Mouse (Mus musculus): ENCODE measurements around the gene Zfp568.

The Zfp568 gene

DNA sequence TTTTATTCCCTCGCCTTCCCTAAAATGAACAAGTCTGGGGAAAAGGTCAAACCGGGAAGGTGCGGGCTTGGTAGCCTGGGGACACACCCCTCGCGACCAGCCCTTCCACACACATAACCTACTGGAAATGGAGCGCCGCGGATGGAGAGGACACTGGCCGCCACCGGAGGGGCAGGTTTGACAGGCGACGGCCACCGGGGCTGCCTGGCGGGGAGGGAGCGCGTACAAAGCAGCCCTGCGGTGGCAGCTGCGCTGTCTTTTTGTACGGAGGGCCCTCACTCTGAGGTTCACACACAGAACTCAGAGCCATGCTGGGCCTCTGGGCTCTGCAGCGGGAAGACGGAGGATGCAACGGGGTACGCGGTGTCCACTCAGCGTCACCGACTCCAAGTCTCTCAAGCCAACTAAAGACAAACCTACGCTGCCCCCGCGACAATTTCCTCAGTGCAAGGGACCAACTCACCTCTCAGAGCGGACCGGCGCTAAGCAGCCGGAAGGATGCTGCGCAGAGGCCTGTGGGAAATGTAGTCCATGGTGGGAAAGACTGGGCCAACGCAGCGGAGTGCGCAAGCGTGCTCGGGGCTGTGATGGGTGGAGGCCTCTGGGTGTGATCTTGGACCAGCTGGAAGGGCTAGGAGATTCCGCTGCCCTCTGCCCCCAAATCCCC is 67.3 kb downstream of the Zfp568 start, which contains the start of gene Zfp14:
Gene Zfp14, minus strand, starts transcription at position 499 of the 667 bp plus-strand sequence.
- DNase-seq (ENCODE audit: low read depth, low spot score): peak; percentile 90

DNA sequence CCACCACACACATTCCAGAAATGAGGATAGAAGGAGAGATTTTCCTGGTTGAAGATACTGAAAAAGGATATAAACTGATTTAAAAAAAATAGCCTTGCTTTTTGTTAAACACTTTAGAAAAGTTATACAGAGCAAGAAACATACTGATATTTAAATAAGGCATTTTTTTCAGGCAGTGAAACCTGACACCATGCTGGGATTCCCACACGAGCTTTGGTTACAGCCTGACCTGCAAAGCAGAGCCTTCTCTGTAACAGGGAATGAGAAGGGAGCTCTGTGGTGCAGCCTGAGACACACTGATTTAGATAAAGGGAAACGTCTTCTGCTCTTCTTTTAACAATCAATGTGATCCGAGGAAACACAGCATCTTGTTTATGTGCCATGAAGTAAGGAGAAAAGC is 69.8 kb downstream of the Zfp568 start:
- no peak for DNase-seq (ENCODE audit: low read depth, low spot score)

DNA sequence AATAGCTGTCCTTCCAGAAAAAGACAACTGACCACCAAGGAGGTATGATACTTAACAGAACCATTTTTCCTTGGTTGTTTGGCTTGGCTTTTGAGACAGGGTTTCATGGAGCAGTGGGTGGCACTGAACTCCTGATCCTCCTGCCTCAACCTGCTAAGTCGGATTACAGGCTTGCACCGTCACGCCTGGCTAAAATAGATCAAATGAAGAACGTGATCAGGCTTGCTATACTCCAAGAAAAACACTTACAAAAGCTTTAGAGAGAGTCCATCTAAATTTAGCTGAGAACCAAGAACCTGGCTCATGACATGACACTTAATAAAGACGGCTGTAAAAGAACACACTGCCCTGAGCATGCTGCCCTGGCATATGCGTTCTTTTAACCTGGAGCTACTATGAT is 76.6 kb downstream of the Zfp568 start:
- DNase-seq (ENCODE audit: low read depth, low spot score): no peak

DNA sequence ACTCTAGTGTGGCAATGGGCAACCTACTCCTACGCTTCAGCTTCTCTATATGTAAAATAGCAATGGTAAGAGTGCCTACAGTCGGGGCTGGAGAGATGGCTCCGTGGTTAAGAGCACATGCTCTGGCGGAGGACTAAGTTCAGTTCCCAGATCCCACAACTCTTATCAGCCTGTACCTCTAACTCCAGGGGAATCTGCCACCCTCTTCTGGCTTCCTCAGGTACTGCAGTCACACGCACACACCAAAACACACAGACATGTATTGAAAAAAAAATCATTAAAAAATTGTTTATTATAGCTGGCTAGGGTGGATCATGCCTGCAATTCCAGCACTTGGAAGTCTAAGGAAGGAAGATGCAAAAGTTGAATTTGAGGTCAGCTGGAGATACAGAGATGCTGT is 78.7 kb downstream of the Zfp568 start:
- DNase-seq (ENCODE audit: low read depth, low spot score): peak; percentile 14

DNA sequence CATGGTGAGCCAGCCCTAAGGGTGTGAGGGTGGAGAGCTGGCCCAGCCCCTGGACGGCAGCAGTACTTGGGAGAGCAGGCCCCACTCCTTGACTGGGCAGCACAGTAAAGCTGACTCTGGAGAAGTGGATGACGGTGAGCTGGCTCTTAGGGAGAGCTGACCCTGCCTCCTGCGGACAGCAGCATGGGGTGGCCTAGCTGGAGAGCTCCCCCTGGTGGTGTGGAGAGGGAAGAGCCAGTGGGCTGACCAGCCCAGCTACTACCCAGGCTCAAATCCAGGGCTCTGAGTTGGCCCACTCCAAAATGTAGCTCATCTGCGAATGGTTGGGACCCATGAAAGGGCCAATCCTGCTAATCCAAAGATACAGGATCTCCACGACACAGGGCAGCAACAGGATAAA is 80.9 kb downstream of the Zfp568 start:
- DNase-seq (ENCODE audit: low read depth, low spot score): no peak

DNA sequence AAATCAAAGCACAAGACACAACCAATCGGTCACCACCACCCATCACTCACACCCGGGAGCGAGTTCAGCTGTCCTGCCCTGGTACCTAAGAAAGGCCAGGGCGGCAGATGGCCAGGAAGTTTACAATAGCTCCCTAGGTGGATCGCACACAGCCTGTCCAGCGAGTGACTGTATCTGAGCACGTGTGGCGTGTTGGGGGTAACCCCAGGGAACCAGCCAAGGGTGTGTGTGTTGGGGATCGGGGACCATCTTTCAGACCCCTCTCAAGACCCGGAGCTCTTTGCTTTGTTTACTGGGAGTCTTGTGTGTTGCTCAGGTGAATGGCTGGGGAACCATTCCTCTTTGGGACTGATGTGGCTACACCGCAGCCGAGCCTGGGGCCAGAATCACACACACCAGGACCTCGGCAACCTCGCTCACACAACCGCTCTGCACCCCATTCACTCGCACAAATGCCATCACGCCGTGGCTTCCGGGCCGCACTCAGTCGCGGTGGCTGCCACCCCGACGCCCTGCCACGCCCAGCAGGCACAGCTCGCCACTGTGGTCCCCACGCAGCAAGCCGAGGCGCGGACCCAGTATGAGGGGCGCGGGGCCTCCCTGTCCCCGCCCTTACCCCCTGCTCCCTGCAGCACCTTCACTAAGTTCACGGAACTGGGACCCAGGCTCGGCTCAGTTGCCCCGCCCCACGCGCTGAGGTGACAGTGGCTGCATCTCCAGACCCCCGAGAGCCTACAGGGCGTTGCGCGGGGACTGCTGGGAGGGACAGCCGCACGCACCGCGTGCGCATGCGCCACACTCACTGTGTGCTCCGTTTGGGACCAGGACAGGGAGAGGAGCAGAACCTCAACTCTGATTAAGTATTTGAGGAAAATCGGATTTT is 88.6 kb downstream of the Zfp568 start, which contains the start of gene Zfp82:
Gene Zfp82, minus strand, starts transcription at position 755 of the 883 bp plus-strand sequence.
- DNase-seq (ENCODE audit: low read depth, low spot score): peak; percentile 90
